Mouse (Mus musculus): ENCODE results near the gene Msh2. TPM values are rescaled to one million over a fixed set of nuclear protein-coding genes. Genes with fewer than 3 reads are reported as not detected.

The Msh2 gene
- polyA plus RNA-seq, 1 experiment from 2014 or later, result 67.3 TPM

GRCm38 (mm10) chr17:87726489-87727356 is 54.6 kb downstream of the Msh2 start:
- Histone ChIP-seq H3K36me3 (replicated peaks) (peaks cover 16% of the 10 kb centered on the region), H3K27me3 (replicated peaks) (no peaks in the 10 kb centered on the region), H3K9ac (no peak overlapping the region), H3K4me3 (no peak overlapping the region), H3K9me3 (no peaks in the 10 kb centered on the region), H3K27ac (no peak overlapping the region), H3K4me1 (no peaks in the 10 kb centered on the region), H3K4me2 (no peak overlapping the region)
- ATAC-seq (replicated peaks), result no peak
- WGBS, result 93% methylated on average over 12 of the region's 12 CpGs

GRCm38 (mm10) chr17:87731962-87732361 is 59.8 kb downstream of the Msh2 start:
- Histone ChIP-seq H3K27me3 (replicated peaks) (no peaks in the 10 kb centered on the region), H3K9me3 (no peaks in the 10 kb centered on the region), H3K36me3 (replicated peaks) (no peaks in the 10 kb centered on the region), H3K9ac (no peak overlapping the region), H3K4me3 (no peak overlapping the region), H3K4me2 (no peak overlapping the region), H3K27ac (no peak overlapping the region), H3K4me1 (no peaks in the 10 kb centered on the region)
- 83% methylated on average over 4 of the region's 4 CpGs for WGBS
- no peak for ATAC-seq (replicated peaks)

- ATAC-seq (replicated peaks), result no peak
Observed at GRCm38 (mm10) chr17:87734471-87734870, 62.3 kb downstream of the Msh2 start.

GRCm38 (mm10) chr17:87737144-87737543 is 65.0 kb downstream of the Msh2 start:
- WGBS, result 81% methylated on average over 3 of the region's 3 CpGs
- H3K4me3 ChIP-seq, result no peak overlapping the region
- no peak overlapping the region for H3K27ac ChIP-seq
- H3K27me3 ChIP-seq (replicated peaks), result no peaks in the 10 kb centered on the region
- no peak overlapping the region for H3K9ac ChIP-seq
- no peaks in the 10 kb centered on the region for H3K4me1 ChIP-seq
- H3K4me2 ChIP-seq, result no peak overlapping the region
- no peaks in the 10 kb centered on the region for H3K36me3 ChIP-seq (replicated peaks)
- H3K9me3 ChIP-seq, result no peaks in the 10 kb centered on the region
- ATAC-seq (replicated peaks), result no peak

More at GRCm38 (mm10) chr17:87734471-87734870, 62.3 kb downstream of the Msh2 start:
- H3K4me1 ChIP-seq, result no peaks in the 10 kb centered on the region
- H3K36me3 ChIP-seq (replicated peaks), result no peaks in the 10 kb centered on the region
- H3K27ac ChIP-seq, result no peak overlapping the region
- H3K4me2 ChIP-seq, result no peak overlapping the region
- WGBS, result 92% methylated on average over 8 of the region's 8 CpGs
- no peaks in the 10 kb centered on the region for H3K9me3 ChIP-seq
- no peak overlapping the region for H3K9ac ChIP-seq
- no peaks in the 10 kb centered on the region for H3K27me3 ChIP-seq (replicated peaks)
- no peak overlapping the region for H3K4me3 ChIP-seq

DNA sequence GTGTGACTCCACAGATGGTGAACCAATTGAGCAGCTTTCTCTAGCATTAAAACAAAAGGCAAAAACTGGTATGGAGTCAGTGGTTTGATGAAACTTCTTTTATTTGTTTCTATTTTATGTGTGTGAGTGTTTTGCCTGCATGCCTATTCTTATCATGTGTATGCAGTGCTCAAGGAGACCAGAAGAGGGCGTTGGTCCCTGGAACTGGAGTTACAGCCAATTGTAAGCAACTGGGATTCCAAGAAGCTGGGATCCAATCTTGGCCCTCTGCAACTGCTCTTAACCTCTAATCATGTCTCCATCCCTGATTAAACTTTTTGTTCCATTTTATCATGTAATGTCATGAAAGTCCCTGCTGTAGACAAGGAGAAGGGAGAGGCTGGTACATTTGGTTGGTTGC is 67.7 kb downstream of the Msh2 start:
- Histone ChIP-seq H3K4me2 (no peak overlapping the region), H3K4me1 (no peaks in the 10 kb centered on the region), H3K9me3 (no peaks in the 10 kb centered on the region), H3K36me3 (replicated peaks) (no peaks in the 10 kb centered on the region), H3K27ac (no peak overlapping the region), H3K27me3 (replicated peaks) (0 out of 2 replicates have a peak, but pooled peaks cover 8% of the 10 kb centered on the region), H3K4me3 (no peak overlapping the region), H3K9ac (no peak overlapping the region)
- WGBS, result 50% methylated on average over 1 of the region's 1 CpGs
- no peak for ATAC-seq (replicated peaks)

- 8% methylated on average over 32 of the region's 32 CpGs for WGBS
- ATAC-seq (replicated peaks), result 0 out of 2 replicates have a peak, but pooled peaks have one; percentile 15
Observed at GRCm38 (mm10) chr17:87744985-87745925, 73.1 kb downstream of the Msh2 start.

GRCm38 (mm10) chr17:87745926-87746888 is 74.1 kb downstream of the Msh2 start:
- H3K4me1 ChIP-seq, result peaks cover 20% of the 10 kb centered on the region
- peaks cover 23% of the 10 kb centered on the region for H3K27me3 ChIP-seq (replicated peaks)
- ATAC-seq (replicated peaks), result peak; percentile 92
- WGBS, result 3% methylated on average over 101 of the region's 101 CpGs
- H3K36me3 ChIP-seq (replicated peaks), result no peaks in the 10 kb centered on the region
- H3K9ac ChIP-seq, result peak overlapping the region; percentile 52
- no peaks in the 10 kb centered on the region for H3K9me3 ChIP-seq
- peak overlapping the region; percentile 62 for H3K4me3 ChIP-seq
- peak overlapping the region; percentile 95 for H3K4me2 ChIP-seq
- H3K27ac ChIP-seq, result peak overlapping the region; percentile 83

More at GRCm38 (mm10) chr17:87744985-87745925, 73.1 kb downstream of the Msh2 start:
- Histone ChIP-seq H3K9ac (peak overlapping the region; percentile 52), H3K4me2 (peak overlapping the region; percentile 95), H3K27ac (peak overlapping the region; percentile 83), H3K27me3 (replicated peaks) (peaks cover 23% of the 10 kb centered on the region), H3K4me1 (peaks cover 20% of the 10 kb centered on the region), H3K9me3 (no peaks in the 10 kb centered on the region), H3K36me3 (replicated peaks) (no peaks in the 10 kb centered on the region), H3K4me3 (peak overlapping the region; percentile 62)

DNA sequence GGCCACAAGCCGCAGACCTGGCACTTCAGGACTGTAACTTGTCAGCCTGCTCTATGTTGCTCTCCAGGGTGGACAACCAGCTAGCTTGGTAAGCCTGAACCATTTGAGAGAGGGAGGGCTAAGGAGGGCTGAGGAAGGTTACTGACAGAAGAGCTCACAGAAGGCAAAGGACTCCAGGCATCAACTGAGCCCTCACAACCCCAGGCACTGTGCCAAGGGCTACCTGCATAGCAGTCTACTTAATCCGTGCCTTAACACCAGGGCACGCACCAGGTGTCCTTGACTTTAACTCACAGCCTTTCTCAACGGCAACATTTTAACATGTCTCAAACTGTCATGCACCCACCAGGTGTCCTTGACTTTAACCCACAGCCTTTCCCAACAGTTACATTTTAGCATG is 88.2 kb downstream of the Msh2 start:
- Histone ChIP-seq H3K27me3 (replicated peaks) (no peaks in the 10 kb centered on the region), H3K4me2 (no peak overlapping the region), H3K36me3 (replicated peaks) (no peaks in the 10 kb centered on the region), H3K27ac (no peak overlapping the region), H3K4me1 (no peaks in the 10 kb centered on the region), H3K9me3 (no peaks in the 10 kb centered on the region), H3K9ac (no peak overlapping the region), H3K4me3 (no peak overlapping the region)
- no peak for ATAC-seq (replicated peaks)
- 91% methylated on average over 4 of the region's 4 CpGs for WGBS

GRCm38 (mm10) chr17:87763146-87763545 is 91.0 kb downstream of the Msh2 start:
- Histone ChIP-seq H3K27me3 (replicated peaks) (no peaks in the 10 kb centered on the region), H3K27ac (no peak overlapping the region), H3K36me3 (replicated peaks) (no peaks in the 10 kb centered on the region), H3K9ac (no peak overlapping the region), H3K9me3 (no peaks in the 10 kb centered on the region), H3K4me3 (no peak overlapping the region), H3K4me2 (no peak overlapping the region), H3K4me1 (no peaks in the 10 kb centered on the region)
- 28% methylated on average over 7 of the region's 7 CpGs for WGBS
- ATAC-seq (replicated peaks), result no peak

DNA sequence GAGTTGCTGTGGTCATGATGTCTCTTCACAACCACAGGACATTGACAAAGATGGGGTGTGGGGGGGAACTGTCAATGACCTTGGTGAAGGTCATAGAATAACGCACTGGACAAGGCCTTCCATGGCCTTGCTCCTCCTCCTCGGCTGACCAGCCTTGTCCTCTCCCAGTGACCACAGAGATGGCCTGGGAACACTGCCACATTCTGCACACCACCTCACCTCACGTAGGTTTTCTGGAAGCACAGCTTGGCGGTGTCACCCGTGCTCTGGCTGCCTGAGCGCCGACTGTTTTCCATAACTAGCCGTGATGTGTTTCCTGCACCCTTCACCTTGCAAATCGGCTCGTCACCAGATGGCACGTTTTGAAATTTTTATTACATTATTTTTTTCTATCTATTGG is 92.9 kb downstream of the Msh2 start:
- Histone ChIP-seq H3K4me3 (no peak overlapping the region), H3K9me3 (no peaks in the 10 kb centered on the region), H3K9ac (no peak overlapping the region), H3K27ac (no peak overlapping the region), H3K36me3 (replicated peaks) (no peaks in the 10 kb centered on the region), H3K27me3 (replicated peaks) (no peaks in the 10 kb centered on the region), H3K4me2 (no peak overlapping the region), H3K4me1 (no peaks in the 10 kb centered on the region)
- no peak for ATAC-seq (replicated peaks)
- 96% methylated on average over 11 of the region's 11 CpGs for WGBS

GRCm38 (mm10) chr17:87766888-87767287 is 94.8 kb downstream of the Msh2 start:
- Histone ChIP-seq H3K36me3 (replicated peaks) (no peaks in the 10 kb centered on the region), H3K4me1 (no peaks in the 10 kb centered on the region)
- 88% methylated on average over 6 of the region's 6 CpGs for WGBS

More at GRCm38 (mm10) chr17:87766888-87767287, 94.8 kb downstream of the Msh2 start:
- ATAC-seq (replicated peaks), result no peak
- no peaks in the 10 kb centered on the region for H3K27me3 ChIP-seq (replicated peaks)
- no peak overlapping the region for H3K27ac ChIP-seq
- H3K9me3 ChIP-seq, result no peaks in the 10 kb centered on the region
- no peak overlapping the region for H3K4me2 ChIP-seq
- H3K9ac ChIP-seq, result no peak overlapping the region
- no peak overlapping the region for H3K4me3 ChIP-seq
